Comparison of ENCODE assay signal across 35 mouse cellular contexts in the genomic region with DNA sequence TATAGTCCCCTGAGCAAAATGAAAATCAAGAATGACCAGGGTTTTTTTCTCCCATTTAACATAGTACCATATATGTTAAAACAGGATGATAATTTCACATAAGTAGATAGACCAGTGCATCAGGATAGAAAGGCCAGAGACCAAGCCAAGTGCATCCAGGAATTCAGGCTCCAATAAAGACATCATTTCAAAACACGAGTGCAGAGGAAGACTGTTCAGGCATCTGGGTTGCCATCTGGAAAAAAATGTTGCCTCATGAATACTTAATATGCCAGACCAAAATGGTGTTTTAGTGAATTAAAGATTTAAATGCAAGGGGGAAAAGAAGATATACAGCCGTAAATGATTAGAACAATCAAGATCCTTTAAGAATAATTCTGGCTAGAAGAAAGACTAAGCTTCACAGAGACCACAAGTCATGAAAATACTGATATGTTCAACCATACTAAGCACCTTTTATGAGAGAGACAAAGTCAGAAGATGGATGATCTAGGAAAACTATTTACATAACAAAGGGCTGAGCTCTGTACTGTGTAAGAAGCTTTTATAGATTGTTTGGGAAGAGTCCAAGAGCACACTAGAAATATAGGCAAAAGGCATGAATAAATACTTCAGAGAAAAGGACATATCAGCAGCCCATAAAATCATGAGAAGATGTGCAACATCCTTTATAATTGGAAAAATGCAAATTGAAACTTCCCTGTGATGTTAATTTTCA. TPM values are rescaled to one million over a fixed set of nuclear protein-coding genes. Genes with fewer than 3 reads are reported as not detected.
DNase-seq lines count a peak whose midpoint lies in the region; ATAC-seq lines count a peak whose summit lies in the region.
"Had no signal": no experiment of that assay in that cellular context is flagged by ENCODE, and none has a peak within 500 bp of the region (broad histone marks: within the 10 kb centered on the region; RNA-seq: fewer than 3 reads in every experiment).

No protein-coding gene starts in this region.

- H3K9me3 ChIP-seq in hindbrain, embryonic 15.5 days = no peaks in the 10 kb centered on the region
- no peaks in the 10 kb centered on the region for H3K9me3 ChIP-seq in hindbrain, embryonic 10.5 days
- no peaks in the 10 kb centered on the region for H3K9me3 ChIP-seq in neural tube, embryonic 11.5 days (ENCODE audit: control insufficient read depth, low read length)
- H3K9me3 ChIP-seq: embryonic facial prominence, embryonic 12.5 days; forebrain, embryonic 15.5 days; heart, embryonic 12.5 days; kidney, embryonic 15.5 days; liver, embryonic 12.5 days; megakaryocyte, embryonic 14.5 days; midbrain, embryonic 13.5 days had no signal

- H3K27me3 ChIP-seq in hindbrain, embryonic 15.5 days = no peaks in the 10 kb centered on the region
- H3K27me3 ChIP-seq in hindbrain, embryonic 10.5 days (ENCODE audit: insufficient read depth, poor library complexity, severe bottlenecking) = no peaks in the 10 kb centered on the region
- H3K27me3 ChIP-seq in neural tube, embryonic 11.5 days (ENCODE audit: control insufficient read depth, insufficient read depth, low read length) = no peaks in the 10 kb centered on the region
- H3K27me3 ChIP-seq: CH12.LX; embryonic facial prominence, embryonic 12.5 days; forebrain, embryonic 15.5 days; heart, embryonic 12.5 days; kidney, embryonic 15.5 days; liver, embryonic 12.5 days; megakaryocyte, embryonic 14.5 days; midbrain, embryonic 13.5 days had no signal

- 30% methylated on average over 2 of the region's 2 CpGs for WGBS in hindbrain, embryonic 15.5 days
- 64% methylated on average over 2 of the region's 2 CpGs for WGBS in hindbrain, embryonic 10.5 days
- WGBS in neural tube, embryonic 11.5 days = 54% methylated on average over 2 of the region's 2 CpGs

- ATAC-seq in hindbrain, embryonic 15.5 days (ENCODE audit: low FRiP score, low read depth) = 0 out of 2 replicates have a peak, but pooled peaks have one; percentile 42
- peak; percentile 77 for ATAC-seq in neural tube, embryonic 11.5 days (ENCODE audit: insufficient read depth, low FRiP score, low TSS enrichment)
- ATAC-seq: activated CD4-positive, CD25-positive, alpha-beta regulatory T cell, adult 4 months; forebrain, embryonic 15.5 days; liver, embryonic 12.5 days; liver, postnatal 0 days; midbrain, embryonic 13.5 days had no signal

- H3K4me2 ChIP-seq in hindbrain, embryonic 15.5 days = no peak overlapping the region
- H3K4me2 ChIP-seq in neural tube, embryonic 11.5 days (ENCODE audit: low read depth) = no peak overlapping the region
- H3K4me2 ChIP-seq: embryonic facial prominence, embryonic 12.5 days; forebrain, embryonic 15.5 days; heart, embryonic 12.5 days; kidney, embryonic 15.5 days; liver, embryonic 12.5 days; midbrain, embryonic 13.5 days had no signal

- H3K9ac ChIP-seq in hindbrain, embryonic 15.5 days = no peak overlapping the region
- no peak overlapping the region for H3K9ac ChIP-seq in neural tube, embryonic 11.5 days (ENCODE audit: low read length)
- H3K9ac ChIP-seq: embryonic facial prominence, embryonic 12.5 days; forebrain, embryonic 15.5 days; heart, embryonic 12.5 days; kidney, embryonic 15.5 days; liver, embryonic 12.5 days; liver, postnatal 0 days; midbrain, embryonic 13.5 days had no signal

- H3K4me3 ChIP-seq in hindbrain, embryonic 15.5 days = no peak overlapping the region
- no peak overlapping the region for H3K4me3 ChIP-seq in hindbrain, embryonic 10.5 days
- H3K4me3 ChIP-seq in neural tube, embryonic 11.5 days (ENCODE audit: low read depth, low read length) = no peak overlapping the region
- H3K4me3 ChIP-seq: embryonic facial prominence, embryonic 12.5 days; forebrain, embryonic 15.5 days; gastrocnemius, adult 2 months; heart, adult 2 months; heart, embryonic 12.5 days; kidney, embryonic 15.5 days; liver, embryonic 12.5 days; megakaryocyte, embryonic 14.5 days; midbrain, embryonic 13.5 days had no signal

- DNase-seq in embryo, embryonic 10.5 days (ENCODE audit: low spot score) = peak; percentile 7
- DNase-seq in embryo, embryonic 11 days = no peak
- DNase-seq in hindbrain, embryonic 10.5 days (ENCODE audit: low spot score) = no peak
- DNase-seq in neural tube, embryonic 11.5 days (ENCODE audit: low spot score) = no peak
- no peak for DNase-seq in neural tube, embryonic 10.5 days (ENCODE audit: extremely low spot score, low spot score)
- DNase-seq in ovary, postnatal 10 days (ENCODE audit: low spot score) = no peak
- DNase-seq: adrenal gland, adult 2 months; adrenal gland, postnatal 36 days; cerebellum, adult 8-10 months; cerebellum, postnatal 25 days; gastrocnemius, adult 2 months; gastrocnemius, postnatal 36 days; heart, adult 2 months; heart, postnatal 4 days; kidney, adult 18-20 months; kidney, postnatal 25 days; left cerebral cortex, postnatal 4 days; liver, postnatal 0 days; lung, postnatal 36 days; right cerebral cortex, adult 18-20 months; spleen, adult 18-20 months; thymus, postnatal 14 days had no signal

- H3K36me3 ChIP-seq in hindbrain, embryonic 15.5 days = no peaks in the 10 kb centered on the region
- H3K36me3 ChIP-seq in hindbrain, embryonic 10.5 days = no peaks in the 10 kb centered on the region
- H3K36me3 ChIP-seq in neural tube, embryonic 11.5 days (ENCODE audit: control insufficient read depth, insufficient read depth, low read length) = no peaks in the 10 kb centered on the region
- H3K36me3 ChIP-seq: embryonic facial prominence, embryonic 12.5 days; forebrain, embryonic 15.5 days; heart, embryonic 12.5 days; kidney, embryonic 15.5 days; liver, embryonic 12.5 days; midbrain, embryonic 13.5 days had no signal

- H3K4me1 ChIP-seq in hindbrain, embryonic 15.5 days (replicated peaks) = no peaks in the 10 kb centered on the region
- H3K4me1 ChIP-seq in hindbrain, embryonic 10.5 days (replicated peaks) = peaks cover 4% of the 10 kb centered on the region; the same call in 1 of the 2 replicates
- 0 out of 2 replicates have a peak, but pooled peaks cover 2% of the 10 kb centered on the region for H3K4me1 ChIP-seq in neural tube, embryonic 11.5 days (ENCODE audit: control insufficient read depth, insufficient read depth, low read length)
- H3K4me1 ChIP-seq: embryonic facial prominence, embryonic 12.5 days; forebrain, embryonic 15.5 days; heart, embryonic 12.5 days; kidney, embryonic 15.5 days; liver, embryonic 12.5 days; megakaryocyte, embryonic 14.5 days; midbrain, embryonic 13.5 days had no signal

- H3K27ac ChIP-seq in hindbrain, embryonic 15.5 days (replicated peaks) = no peak overlapping the region
- no peak overlapping the region for H3K27ac ChIP-seq in hindbrain, embryonic 10.5 days
- H3K27ac ChIP-seq in neural tube, embryonic 11.5 days (ENCODE audit: low read depth, low read length) = no peak overlapping the region
- H3K27ac ChIP-seq: embryonic facial prominence, embryonic 12.5 days; forebrain, embryonic 15.5 days; gastrocnemius, adult 2 months; heart, adult 2 months; kidney, embryonic 15.5 days; liver, embryonic 12.5 days; midbrain, embryonic 13.5 days had no signal

RNA-seq across cellular contexts. Expression of gene Apcs, which starts 47.6 kb away (rescaled TPM):
- polyA plus RNA-seq in hindbrain, embryonic 15.5 days (2015; fragmentation: Nextera tagmentation; extraction: Ambion mirVana) = not detected in 2 replicates
- not detected in 2 replicates for polyA plus RNA-seq in hindbrain, embryonic 10.5 days (2016; fragmentation: Nextera tagmentation; extraction: Ambion mirVana)
- not detected in 2 replicates for polyA plus RNA-seq in neural tube, embryonic 11.5 days (2014; fragmentation: Nextera tagmentation; extraction: Ambion mirVana)
- polyA plus RNA-seq: activated CD4-positive, CD25-positive, alpha-beta regulatory T cell, adult 4 months; adrenal gland, adult 2 months; C2C12; embryonic facial prominence, embryonic 12.5 days; forebrain, embryonic 15.5 days; heart, adult 2 months; heart, embryonic 12.5 days; limb, embryonic 14.5 days; midbrain, embryonic 13.5 days; urinary bladder, adult 2 months had no signal
